In genomic region chr19:11574965-11575364, GRCm38 (mm10) we compare ENCODE assay signal across 26 mouse cellular contexts. TPM values are rescaled to one million over a fixed set of nuclear protein-coding genes. Genes with fewer than 3 reads are reported as not detected.
DNase-seq lines count a peak whose midpoint lies in the region; ATAC-seq and TF ChIP-seq lines count a peak whose summit lies in the region.
"Had no signal": no experiment of that assay in that cellular context is flagged by ENCODE, and none has a peak within 500 bp of the region (broad histone marks: within the 10 kb centered on the region; RNA-seq: fewer than 3 reads in every experiment).

No protein-coding gene starts in this region.

- peak; percentile 27 for DNase-seq in hindbrain, embryonic 14.5 days (ENCODE audit: low spot score)
- DNase-seq in hindbrain, embryonic 11.5 days (ENCODE audit: low spot score), result no peak
- DNase-seq in layer of hippocampus, adult 9-11 months, result peak; percentile 3
- DNase-seq in layer of hippocampus, adult 11-12 months (ENCODE audit: low spot score), result no peak
- peak; percentile 9 for DNase-seq in brain, adult 2 months (ENCODE audit: low read depth, low spot score)
- DNase-seq in brain, embryonic 14.5 days (ENCODE audit: low read depth), result peak; percentile 39
- DNase-seq in ovary, postnatal 36 days (ENCODE audit: low spot score), result no peak
- DNase-seq: adrenal gland, adult 2 months; cerebellum, adult 8-10 months; heart, postnatal 4 days; kidney, postnatal 4 days; liver; lung, postnatal 4 days; thymus, postnatal 14 days had no signal

- H3K36me3 ChIP-seq in hindbrain, embryonic 14.5 days (replicated peaks; ENCODE audit: control insufficient read depth, insufficient read depth), result no peaks in the 10 kb centered on the region
- no peaks in the 10 kb centered on the region for H3K36me3 ChIP-seq in hindbrain, embryonic 11.5 days (ENCODE audit: control insufficient read depth, insufficient read depth, low read length)
- H3K36me3 ChIP-seq: embryonic facial prominence, embryonic 10.5 days; heart, embryonic 15.5 days; intestine, embryonic 15.5 days; kidney, embryonic 15.5 days; limb, embryonic 10.5 days; liver, embryonic 15.5 days; lung, embryonic 15.5 days; neural tube, embryonic 12.5 days had no signal

- no peak for TF ChIP-seq POLR2A in brain, embryonic 14.5 days (IDR thresholded peaks at IDR 0.05; ENCODE audit: borderline replicate concordance, extremely low read depth, insufficient read depth, insufficient read length, poor library complexity, severe bottlenecking)

- no peaks in the 10 kb centered on the region for H3K9me3 ChIP-seq in hindbrain, embryonic 14.5 days (ENCODE audit: control insufficient read depth, low read length)
- no peaks in the 10 kb centered on the region for H3K9me3 ChIP-seq in hindbrain, embryonic 11.5 days (ENCODE audit: control insufficient read depth, low read length)
- H3K9me3 ChIP-seq: embryonic facial prominence, embryonic 10.5 days; heart, embryonic 15.5 days; intestine, embryonic 15.5 days; kidney, embryonic 15.5 days; limb, embryonic 10.5 days; liver, embryonic 15.5 days; lung, embryonic 15.5 days; neural tube, embryonic 12.5 days had no signal

- no peak overlapping the region for H3K9ac ChIP-seq in hindbrain, embryonic 14.5 days
- H3K9ac ChIP-seq in hindbrain, embryonic 11.5 days (ENCODE audit: low read depth, low read length), result no peak overlapping the region
- H3K9ac ChIP-seq: heart, embryonic 15.5 days; intestine, embryonic 15.5 days; kidney, embryonic 15.5 days; liver, embryonic 15.5 days; lung, embryonic 15.5 days; neural tube, embryonic 12.5 days had no signal

- H3K27ac ChIP-seq in hindbrain, embryonic 14.5 days, result no peak overlapping the region
- no peak overlapping the region for H3K27ac ChIP-seq in hindbrain, embryonic 11.5 days (ENCODE audit: low read depth, low read length)
- H3K27ac ChIP-seq: embryonic facial prominence, embryonic 10.5 days; heart, embryonic 15.5 days; intestine, embryonic 15.5 days; kidney, embryonic 15.5 days; left cerebral cortex, adult 2 months; limb, embryonic 10.5 days; liver, embryonic 15.5 days; lung, embryonic 15.5 days; neural tube, embryonic 12.5 days had no signal

- H3K4me3 ChIP-seq in hindbrain, embryonic 14.5 days (replicated peaks; ENCODE audit: low read length), result no peak overlapping the region
- no peak overlapping the region for H3K4me3 ChIP-seq in hindbrain, embryonic 11.5 days (ENCODE audit: low read depth, low read length)
- H3K4me3 ChIP-seq: embryonic facial prominence, embryonic 10.5 days; heart, embryonic 15.5 days; intestine, embryonic 15.5 days; kidney, embryonic 15.5 days; left cerebral cortex, adult 2 months; limb, embryonic 10.5 days; liver, embryonic 15.5 days; lung, embryonic 15.5 days; neural tube, embryonic 12.5 days had no signal

- H3K27me3 ChIP-seq in hindbrain, embryonic 14.5 days (ENCODE audit: control insufficient read depth, insufficient read depth, low read length), result no peaks in the 10 kb centered on the region
- H3K27me3 ChIP-seq in hindbrain, embryonic 11.5 days (ENCODE audit: control insufficient read depth, insufficient read depth, low read length), result no peaks in the 10 kb centered on the region
- H3K27me3 ChIP-seq: heart, embryonic 15.5 days; intestine, embryonic 15.5 days; kidney, embryonic 15.5 days; liver, embryonic 15.5 days; lung, embryonic 15.5 days; neural tube, embryonic 12.5 days had no signal

- 79% methylated on average over 8 of the region's 8 CpGs for WGBS in hindbrain, embryonic 14.5 days
- 89% methylated on average over 8 of the region's 8 CpGs for WGBS in hindbrain, embryonic 11.5 days

- H3K4me2 ChIP-seq in hindbrain, embryonic 14.5 days (replicated peaks), result no peak overlapping the region
- no peak overlapping the region for H3K4me2 ChIP-seq in hindbrain, embryonic 11.5 days (replicated peaks; ENCODE audit: low read depth, low read length)
- H3K4me2 ChIP-seq: heart, embryonic 15.5 days; intestine, embryonic 15.5 days; kidney, embryonic 15.5 days; liver, embryonic 15.5 days; lung, embryonic 15.5 days; neural tube, embryonic 12.5 days had no signal

- ATAC-seq in hindbrain, embryonic 14.5 days (ENCODE audit: low FRiP score), result peak; percentile 66; the same call in 1 of the 2 replicates
- no peak for ATAC-seq in hindbrain, embryonic 11.5 days (ENCODE audit: low FRiP score)
- ATAC-seq: intestine, embryonic 15.5 days had no signal

- H3K4me1 ChIP-seq in hindbrain, embryonic 14.5 days (replicated peaks; ENCODE audit: control insufficient read depth, insufficient read depth, low read length), result no peaks in the 10 kb centered on the region
- H3K4me1 ChIP-seq in hindbrain, embryonic 11.5 days (replicated peaks; ENCODE audit: control insufficient read depth, insufficient read depth, low read length), result no peaks in the 10 kb centered on the region
- H3K4me1 ChIP-seq: embryonic facial prominence, embryonic 10.5 days; heart, embryonic 15.5 days; intestine, embryonic 15.5 days; kidney, embryonic 15.5 days; limb, embryonic 10.5 days; liver, embryonic 15.5 days; lung, embryonic 15.5 days; neural tube, embryonic 12.5 days had no signal

- no peak for TF ChIP-seq CTCF in brain, embryonic 14.5 days (IDR thresholded peaks at IDR 0.05; ENCODE audit: borderline replicate concordance, extremely low read depth, insufficient read depth, insufficient read length)

RNA-seq across cellular contexts. Expression of gene Ms4a6d, which starts 29.7 kb away (rescaled TPM):
- 3.4 and 3.6 TPM in 2 replicates for polyA plus RNA-seq in hindbrain, embryonic 14.5 days (2014; fragmentation: Nextera tagmentation; extraction: Ambion mirVana)
- 4.6 and 4.8 TPM in 2 replicates for polyA plus RNA-seq in hindbrain, embryonic 11.5 days (2014; fragmentation: Nextera tagmentation; extraction: Ambion mirVana)
- polyA plus RNA-seq in brain, embryonic 14.5 days (2012; rRNA removed), result 1.7 TPM in 2 replicates
- polyA plus RNA-seq: C2C12 had no signal

RNA-seq across cellular contexts. Expression of gene Ms4a4d, which starts 38.4 kb away (rescaled TPM):
- polyA plus RNA-seq in hindbrain, embryonic 14.5 days (2014; fragmentation: Nextera tagmentation; extraction: Ambion mirVana), result not detected in 2 replicates
- polyA plus RNA-seq in hindbrain, embryonic 11.5 days (2014; fragmentation: Nextera tagmentation; extraction: Ambion mirVana), result 0.42 and 0.59 TPM in 2 replicates
- polyA plus RNA-seq in brain, embryonic 14.5 days (2012; rRNA removed), result 0.11 TPM in 1 of 2 replicates, not detected in the other
- polyA plus RNA-seq: C2C12; cortical plate, adult 2 months; neural tube, embryonic 12.5 days had no signal

RNA-seq across cellular contexts. Expression of gene Ms4a2, which starts 48.6 kb away (rescaled TPM):
- 0.16 TPM in 1 of 2 replicates, not detected in the other for polyA plus RNA-seq in hindbrain, embryonic 14.5 days (2014; fragmentation: Nextera tagmentation; extraction: Ambion mirVana)
- 0.15 TPM in 1 of 2 replicates, not detected in the other for polyA plus RNA-seq in hindbrain, embryonic 11.5 days (2014; fragmentation: Nextera tagmentation; extraction: Ambion mirVana)
- polyA plus RNA-seq in brain, embryonic 14.5 days (2012; rRNA removed), result 0.11 and 0.14 TPM in 2 replicates
- polyA plus RNA-seq: adrenal gland, adult 2 months; C2C12; embryonic facial prominence, embryonic 10.5 days; gonadal fat pad, adult 2 months; heart, embryonic 15.5 days; limb, embryonic 10.5 days had no signal

RNA-seq across cellular contexts. Expression of gene Ms4a6b, which starts 58.7 kb away (rescaled TPM):
- 1.4 and 3.3 TPM in 2 replicates for polyA plus RNA-seq in hindbrain, embryonic 14.5 days (2014; fragmentation: Nextera tagmentation; extraction: Ambion mirVana)
- polyA plus RNA-seq in hindbrain, embryonic 11.5 days (2014; fragmentation: Nextera tagmentation; extraction: Ambion mirVana), result 4.2 and 5.0 TPM in 2 replicates
- polyA plus RNA-seq in brain, embryonic 14.5 days (2012; rRNA removed), result 1.7 and 2.7 TPM in 2 replicates
- polyA plus RNA-seq: C2C12 had no signal

Comparison
In these comparisons a context has a peak if more than half of its experiments do, and no peak if none do; other contexts are left out.
1. DNase-seq: peak in hindbrain, embryonic 14.5 days (single experiment), layer of hippocampus, adult 9-11 months (single experiment), brain, adult 2 months (single experiment) and brain, embryonic 14.5 days (single experiment); none in hindbrain, embryonic 11.5 days (single experiment), layer of hippocampus, adult 11-12 months (single experiment) and ovary, postnatal 36 days (single experiment).